Mouse (Mus musculus) bone marrow, adult 2 months (tissue): Measurements from ENCODE around the gene Rai1. TPM values are rescaled to one million over a fixed set of nuclear protein-coding genes. Genes with fewer than 3 reads are reported as not detected.

Experiments
- H3K27ac ChIP-seq: fragments of 200-500 bp; 2 replicates; pipeline ENCODE4 v1.5.1; 2012; ENCODE audit warnings: low read depth, mild to moderate bottlenecking, control low read depth, inconsistent platforms, low read length; ENCODE audit not compliant: control insufficient read depth, poor library complexity, insufficient read depth
- H3K4me1 ChIP-seq: fragments of 200-500 bp; 2 replicates; pipeline ENCODE4 v1.6.1; 2011; ENCODE audit warnings: low read length; ENCODE audit not compliant: control insufficient read depth, insufficient read depth
- H3K4me3 ChIP-seq: fragments of 200-500 bp; replicated peaks from 2 replicates; pipeline ENCODE3; 2011; ENCODE audit warnings: mild to moderate bottlenecking, low read depth, low read length, control low read depth; ENCODE audit not compliant: control insufficient read depth
- CTCF ChIP-seq: fragments of 200-500 bp; IDR thresholded peaks from 2 replicates; pipeline ENCODE4 v1.5.1; 2011; ENCODE audit warnings: low read length, control low read depth; ENCODE audit not compliant: control insufficient read depth, insufficient read depth
- POLR2A ChIP-seq: fragments of 200-500 bp; IDR thresholded peaks from 2 replicates; pipeline ENCODE4 v1.6.1; 2011; ENCODE audit warnings: low read depth, mild to moderate bottlenecking, control low read depth, low read length, borderline replicate concordance; ENCODE audit not compliant: control insufficient read depth
- WGBS: fragments of 180-500 bp; shearing (Covaris S2); methylation state at CpG from one replicate; pipeline ENCODE4 v1.1.7; 2018; 5-methylcytosine and 5-hydroxymethylcytosine counted together
- polyA plus RNA-seq: library from polyadenylated mRNA; stranded (reverse); fragments of >200 nt; gene quantifications from 2 replicates; pipeline ENCODE4 v1.2.4, GENCODE M21; 2011; ENCODE audit warnings: low replicate concordance; ENCODE audit not compliant: missing spikeins, insufficient read depth, insufficient read length

Rai1 gene
- polyA plus RNA-seq, 1 experiment = 26.8 TPM

GRCm38 (mm10) chr11:60213266-60213665 lies 108.5 kb downstream of the Rai1 start:
- TF ChIP-seq POLR2A (no peak), CTCF (no peak)
- Histone ChIP-seq H3K4me3 (no peak overlapping the region), H3K27ac (no peak overlapping the region), H3K4me1 (peaks cover 17% of the 10 kb centered on the region; the same call in 1 of the 2 replicates)
- 86% methylated on average over 6 of the region's 6 CpGs for WGBS

DNA sequence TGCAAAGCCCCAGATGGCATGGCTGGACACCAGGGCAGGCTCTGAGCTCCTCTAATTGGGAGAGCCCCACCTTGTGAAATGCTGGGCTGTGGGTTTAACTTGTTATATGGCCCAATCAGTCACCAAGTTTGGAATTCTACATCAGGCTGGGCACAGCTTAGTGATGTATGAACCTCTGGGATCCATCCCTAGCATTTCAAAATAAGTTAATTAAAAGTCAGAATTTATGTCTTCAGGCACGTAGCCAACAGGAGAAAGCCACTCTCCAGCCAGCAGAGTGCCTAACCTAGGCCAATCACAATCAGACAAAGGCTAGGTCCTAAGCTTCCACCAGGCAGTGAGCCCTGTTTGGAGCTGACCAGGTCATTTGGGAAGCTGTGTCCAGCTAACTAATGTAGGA lies 111.9 kb downstream of the Rai1 start:
- Histone ChIP-seq H3K27ac (no peak overlapping the region), H3K4me1 (peaks cover 5% of the 10 kb centered on the region; the same call in 1 of the 2 replicates), H3K4me3 (no peak overlapping the region)
- TF ChIP-seq POLR2A (no peak), CTCF (no peak)
- 94% methylated on average over 1 of the region's 1 CpGs for WGBS

GRCm38 (mm10) chr11:60217467-60217866 lies 112.7 kb downstream of the Rai1 start:
- no peak for TF ChIP-seq CTCF
- no peak for TF ChIP-seq POLR2A
- 62% methylated on average over 7 of the region's 7 CpGs for WGBS
- Histone ChIP-seq H3K27ac (no peak overlapping the region), H3K4me1 (peaks cover 4% of the 10 kb centered on the region; the same call in 1 of the 2 replicates), H3K4me3 (no peak overlapping the region)

- WGBS = 10% methylated on average over 8 of the region's 8 CpGs
- Histone ChIP-seq H3K4me3 (peak overlapping the region; percentile 89), H3K4me1 (peaks cover 4% of the 10 kb centered on the region; the same call in 1 of the 2 replicates), H3K27ac (no peak overlapping the region)
- TF ChIP-seq POLR2A = no peak
- TF ChIP-seq CTCF = no peak
Observed at GRCm38 (mm10) chr11:60219609-60220008, 114.8 kb downstream of the Rai1 start.

- under 1% methylated on average over 46 of the region's 46 CpGs for WGBS
- peak overlapping the region; percentile 81 for H3K27ac ChIP-seq
- H3K4me3 ChIP-seq = peak overlapping the region; percentile 89
- peaks cover 4% of the 10 kb centered on the region; the same call in 1 of the 2 replicates for H3K4me1 ChIP-seq
- TF ChIP-seq POLR2A = peak; percentile 79; the same call in 1 of the 2 replicates
- TF ChIP-seq CTCF = no peak
Observed at GRCm38 (mm10) chr11:60220291-60220804, 115.5 kb downstream of the Rai1 start.

DNA sequence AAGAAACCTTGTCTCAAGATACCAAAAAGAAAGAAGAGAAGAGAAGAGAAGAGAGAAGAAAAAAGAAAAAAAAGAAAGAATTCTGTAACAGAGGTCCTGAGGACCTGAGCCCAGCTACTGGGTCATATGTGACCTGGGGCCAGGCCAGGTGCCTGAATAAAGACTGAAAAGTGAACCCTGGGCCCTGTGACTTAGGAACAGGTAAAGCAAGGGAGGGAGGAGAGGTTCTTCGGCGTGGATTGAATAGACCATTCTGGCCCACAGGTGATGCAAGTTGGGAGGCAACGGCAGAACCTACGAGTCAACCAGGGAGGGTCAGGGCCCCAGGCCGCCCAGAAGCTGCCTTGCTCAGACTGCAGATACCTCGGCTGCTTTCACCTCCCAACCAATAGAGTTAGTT lies 116.6 kb downstream of the Rai1 start:
- H3K4me1 ChIP-seq = peaks cover 4% of the 10 kb centered on the region; the same call in 1 of the 2 replicates
- TF ChIP-seq CTCF = no peak
- TF ChIP-seq POLR2A = no peak
- no peak overlapping the region for H3K27ac ChIP-seq
- H3K4me3 ChIP-seq = no peak overlapping the region
- WGBS = 82% methylated on average over 6 of the region's 6 CpGs

GRCm38 (mm10) chr11:60222085-60222468 lies 117.3 kb downstream of the Rai1 start:
- H3K4me3 ChIP-seq = peak overlapping the region; percentile 34
- 38% methylated on average over 3 of the region's 3 CpGs for WGBS
- H3K4me1 ChIP-seq = peaks cover under 1% of the 10 kb centered on the region; the same call in 1 of the 2 replicates
- TF ChIP-seq CTCF (no peak), POLR2A (no peak)
- no peak overlapping the region for H3K27ac ChIP-seq

GRCm38 (mm10) chr11:60222469-60223236 lies 117.8 kb downstream of the Rai1 start, which contains the start of gene Srebf1:
Gene Srebf1 (minus strand): TSS chr11:60222581.
- H3K4me3 ChIP-seq = peak within 1 kb of the TSS; percentile 54
- peak; percentile 12; the same call in 1 of the 2 replicates for TF ChIP-seq POLR2A
- peak; percentile 37; the same call in 1 of the 2 replicates for TF ChIP-seq CTCF
- H3K4me1 ChIP-seq = no peaks in the 10 kb centered on the region
- H3K27ac ChIP-seq = peak within 1 kb of the TSS; percentile 17
- 1% methylated on average over 46 of the region's 46 CpGs for WGBS
